Mouse (Mus musculus): ENCODE results near the gene Btbd9. TPM values are rescaled to one million over a fixed set of nuclear protein-coding genes. Genes with fewer than 3 reads are reported as not detected.
A peak's percentile ranks its signal among the peaks of the same experiment; 100 is the strongest.

Gene Btbd9
- total RNA-seq, 1 experiment = 28.2 TPM

- TF ChIP-seq ZNF384 (IDR thresholded peaks at IDR 0.05; ENCODE audit: low read depth, low read length) (no peak), CHD2 (IDR thresholded peaks at IDR 0.05; ENCODE audit: low read depth, low read length) (no peak), ZC3H11A (IDR thresholded peaks at IDR 0.05; ENCODE audit: borderline replicate concordance, low read depth, low read length) (no peak)
- Histone ChIP-seq H3K9ac (ENCODE audit: insufficient read depth, low read depth, low read length, poor library complexity, severe bottlenecking) (peak overlapping the region; percentile 62), H3K4me1 (ENCODE audit: control insufficient read depth in 2 of 2, insufficient read depth in 2 of 2, low read length in 2 of 2, poor library complexity in 1 of 2) (peaks cover 32 to 51% of the 10 kb centered on the region in 2 experiments), H3K36me3 (ENCODE audit: control insufficient read depth, insufficient read depth, low read length, poor library complexity, severe bottlenecking) (peaks cover 26% of the 10 kb centered on the region), H3K27ac (ENCODE audit: insufficient read depth, low read depth, low read length, poor library complexity, severe bottlenecking) (peak overlapping the region; percentile 78), H3K9me3 (ENCODE audit: control insufficient read depth, insufficient read depth, low read depth, low read length) (no peaks in the 10 kb centered on the region), H3K4me3 (ENCODE audit: insufficient read depth in 1 of 2, low read depth in 1 of 2, low read length in 2 of 2, poor library complexity in 1 of 2, severe bottlenecking in 1 of 2) (peak overlapping the region; percentile 51 to 53)
- in situ Hi-C loops (cut with MboI; ENCODE audit: low sequenced_read_pairs in 2 of 2, unreplicated experiment in 2 of 2) = no loop called here
- DNase-seq (ENCODE audit: low read depth, low spot score) = no peak
Observed at GRCm38 (mm10) chr17:30602175-30602574, 25.9 kb upstream of the Btbd9 start.

- Histone ChIP-seq H3K4me1 (ENCODE audit: control insufficient read depth in 2 of 2, insufficient read depth in 2 of 2, low read length in 2 of 2, poor library complexity in 1 of 2) (peaks cover 34 to 44% of the 10 kb centered on the region in 2 experiments), H3K9ac (ENCODE audit: insufficient read depth, low read depth, low read length, poor library complexity, severe bottlenecking) (peak overlapping the region; percentile 46; the same call in 1 of the 2 replicates), H3K9me3 (ENCODE audit: control insufficient read depth, insufficient read depth, low read depth, low read length) (no peaks in the 10 kb centered on the region), H3K36me3 (ENCODE audit: control insufficient read depth, insufficient read depth, low read length, poor library complexity, severe bottlenecking) (peaks cover 41% of the 10 kb centered on the region), H3K4me3 (ENCODE audit: insufficient read depth in 1 of 2, low read depth in 1 of 2, low read length in 2 of 2, poor library complexity in 1 of 2, severe bottlenecking in 1 of 2) (peak overlapping the region; percentile 6 to 21; a peak in 2 of 4 replicates), H3K27ac (ENCODE audit: insufficient read depth, low read depth, low read length, poor library complexity, severe bottlenecking) (peak overlapping the region; percentile 92; the same call in 1 of the 2 replicates)
- peak; percentile 66 for DNase-seq (ENCODE audit: low read depth, low spot score)
- TF ChIP-seq HCFC1 (IDR thresholded peaks at IDR 0.05; ENCODE audit: borderline replicate concordance, insufficient read depth, low read length) (no peak), ZNF384 (IDR thresholded peaks at IDR 0.05; ENCODE audit: low read depth, low read length) (no peak), ZC3H11A (IDR thresholded peaks at IDR 0.05; ENCODE audit: borderline replicate concordance, low read depth, low read length) (no peak), MAFK (IDR thresholded peaks at IDR 0.05; ENCODE audit: insufficient read depth, low read depth, low read length) (no peak), CHD2 (IDR thresholded peaks at IDR 0.05; ENCODE audit: low read depth, low read length) (no peak)
- in situ Hi-C loops (cut with MboI; ENCODE audit: low sequenced_read_pairs in 2 of 2, unreplicated experiment in 2 of 2) = no loop called here
Observed at GRCm38 (mm10) chr17:30598300-30598699, 22.0 kb upstream of the Btbd9 start.

GRCm38 (mm10) chr17:30597786-30598185, 21.5 kb upstream of the Btbd9 start:
- Histone ChIP-seq H3K4me1 (ENCODE audit: control insufficient read depth in 2 of 2, insufficient read depth in 2 of 2, low read length in 2 of 2, poor library complexity in 1 of 2) (peaks cover 34 to 43% of the 10 kb centered on the region in 2 experiments), H3K27ac (ENCODE audit: insufficient read depth, low read depth, low read length, poor library complexity, severe bottlenecking) (peak overlapping the region; percentile 19), H3K4me3 (ENCODE audit: insufficient read depth in 1 of 2, low read depth in 1 of 2, low read length in 2 of 2, poor library complexity in 1 of 2, severe bottlenecking in 1 of 2) (no peak overlapping the region), H3K36me3 (ENCODE audit: control insufficient read depth, insufficient read depth, low read length, poor library complexity, severe bottlenecking) (peaks cover 42% of the 10 kb centered on the region), H3K9ac (ENCODE audit: insufficient read depth, low read depth, low read length, poor library complexity, severe bottlenecking) (no peak overlapping the region; the same call in 1 of the 2 replicates), H3K9me3 (ENCODE audit: control insufficient read depth, insufficient read depth, low read depth, low read length) (no peaks in the 10 kb centered on the region)
- in situ Hi-C loops (cut with MboI; ENCODE audit: low sequenced_read_pairs in 2 of 2, unreplicated experiment in 2 of 2) = no loop called here
- no peak for TF ChIP-seq MAFK (IDR thresholded peaks at IDR 0.05; ENCODE audit: insufficient read depth, low read depth, low read length)
- TF ChIP-seq CHD2 (IDR thresholded peaks at IDR 0.05; ENCODE audit: low read depth, low read length) = no peak
- TF ChIP-seq ZNF384 (IDR thresholded peaks at IDR 0.05; ENCODE audit: low read depth, low read length) = no peak
- TF ChIP-seq HCFC1 (IDR thresholded peaks at IDR 0.05; ENCODE audit: borderline replicate concordance, insufficient read depth, low read length) = no peak
- no peak for TF ChIP-seq ZC3H11A (IDR thresholded peaks at IDR 0.05; ENCODE audit: borderline replicate concordance, low read depth, low read length)
- DNase-seq (ENCODE audit: low read depth, low spot score) = no peak

- peaks cover 24 to 42% of the 10 kb centered on the region in 2 experiments for H3K4me1 ChIP-seq (ENCODE audit: control insufficient read depth in 2 of 2, insufficient read depth in 2 of 2, low read length in 2 of 2, poor library complexity in 1 of 2)
- TF ChIP-seq ZC3H11A (IDR thresholded peaks at IDR 0.05; ENCODE audit: borderline replicate concordance, low read depth, low read length) = no peak
- TF ChIP-seq MAFK (IDR thresholded peaks at IDR 0.05; ENCODE audit: insufficient read depth, low read depth, low read length) = no peak
- no peak for TF ChIP-seq CHD2 (IDR thresholded peaks at IDR 0.05; ENCODE audit: low read depth, low read length)
- TF ChIP-seq HCFC1 (IDR thresholded peaks at IDR 0.05; ENCODE audit: borderline replicate concordance, insufficient read depth, low read length) = no peak
- TF ChIP-seq ZNF384 (IDR thresholded peaks at IDR 0.05; ENCODE audit: low read depth, low read length) = no peak
- in situ Hi-C loops (cut with MboI; ENCODE audit: low sequenced_read_pairs in 2 of 2, unreplicated experiment in 2 of 2) = no loop called here
- H3K36me3 ChIP-seq (ENCODE audit: control insufficient read depth, insufficient read depth, low read length, poor library complexity, severe bottlenecking) = peaks cover 42% of the 10 kb centered on the region
- H3K27ac ChIP-seq (ENCODE audit: insufficient read depth, low read depth, low read length, poor library complexity, severe bottlenecking) = peak overlapping the region; percentile 67; the same call in 1 of the 2 replicates
- no peak overlapping the region for H3K4me3 ChIP-seq (ENCODE audit: insufficient read depth in 1 of 2, low read depth in 1 of 2, low read length in 2 of 2, poor library complexity in 1 of 2, severe bottlenecking in 1 of 2)
- H3K9ac ChIP-seq (ENCODE audit: insufficient read depth, low read depth, low read length, poor library complexity, severe bottlenecking) = peak overlapping the region; percentile 4; the same call in 1 of the 2 replicates
- H3K9me3 ChIP-seq (ENCODE audit: control insufficient read depth, insufficient read depth, low read depth, low read length) = no peaks in the 10 kb centered on the region
- no peak for DNase-seq (ENCODE audit: low read depth, low spot score)
Observed at GRCm38 (mm10) chr17:30594846-30595245, 18.6 kb upstream of the Btbd9 start.
